Mouse (Mus musculus): ENCODE results near the gene Notch2. TPM values are rescaled to one million over a fixed set of nuclear protein-coding genes. Genes with fewer than 3 reads are reported as not detected.
A peak's percentile ranks its signal among the peaks of the same experiment; 100 is the strongest.
"Not testable (repeated sequence)": the region's sequence is repeated elsewhere in the genome, so short reads cannot be mapped to it uniquely, and the experiment has no call there.

Gene Notch2
- total RNA-seq, 2 experiments from 2014 or later: 38.5 to 40.1 TPM

DNA sequence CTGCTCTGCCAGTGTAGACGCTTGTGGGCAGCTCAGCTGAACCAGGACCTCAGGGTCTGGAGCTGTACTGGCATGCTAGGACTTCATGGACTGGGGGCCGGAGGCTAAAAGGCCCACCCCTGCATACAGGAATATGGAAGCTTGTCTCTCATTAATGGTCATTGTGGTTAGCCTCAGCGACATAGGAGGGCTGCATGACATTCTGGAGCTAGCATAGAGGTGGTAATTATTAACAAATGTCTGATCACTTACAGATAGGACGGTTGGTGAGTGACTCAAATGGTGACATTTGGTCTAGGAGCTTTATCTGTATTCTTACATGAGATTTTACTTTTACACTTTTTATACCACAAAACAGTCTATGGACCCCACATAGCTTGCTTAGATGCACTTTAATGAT, 92.8 kb downstream of the Notch2 start:
- DNase-seq: no peak

DNA sequence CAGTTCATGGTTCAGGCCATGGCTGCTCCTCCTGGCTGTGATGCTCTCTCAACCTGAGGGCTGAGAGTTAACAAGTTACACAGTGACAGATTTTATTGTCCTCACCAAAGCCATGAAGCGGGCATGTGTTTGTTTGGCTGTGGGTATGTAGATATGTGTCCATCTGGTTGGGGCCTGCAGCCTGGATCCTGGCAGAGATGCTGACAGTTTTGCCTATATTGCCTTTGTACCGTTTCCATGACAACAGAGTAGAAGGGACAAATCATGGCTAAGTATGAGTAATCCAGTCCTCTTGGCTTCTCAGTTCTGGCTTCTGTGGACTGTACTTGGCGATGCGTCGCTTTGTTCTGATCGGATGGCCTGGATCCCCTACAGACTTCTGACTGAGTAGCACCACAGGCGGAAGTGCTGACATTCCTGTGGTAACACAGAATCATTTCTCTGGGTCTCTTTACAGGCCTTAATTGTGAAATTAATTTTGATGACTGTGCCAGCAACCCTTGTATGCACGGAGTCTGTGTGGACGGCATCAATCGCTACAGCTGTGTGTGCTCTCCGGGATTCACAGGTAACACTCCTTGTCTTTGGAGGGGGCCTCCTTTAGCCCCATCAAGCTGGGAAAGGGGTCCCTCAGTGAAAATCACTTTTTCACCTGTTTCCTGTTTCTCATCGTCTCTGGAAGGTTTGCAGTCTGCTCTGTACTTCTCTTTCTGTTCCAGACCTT, 93.4 kb downstream of the Notch2 start:
- DNase-seq: peak; percentile 36

DNA sequence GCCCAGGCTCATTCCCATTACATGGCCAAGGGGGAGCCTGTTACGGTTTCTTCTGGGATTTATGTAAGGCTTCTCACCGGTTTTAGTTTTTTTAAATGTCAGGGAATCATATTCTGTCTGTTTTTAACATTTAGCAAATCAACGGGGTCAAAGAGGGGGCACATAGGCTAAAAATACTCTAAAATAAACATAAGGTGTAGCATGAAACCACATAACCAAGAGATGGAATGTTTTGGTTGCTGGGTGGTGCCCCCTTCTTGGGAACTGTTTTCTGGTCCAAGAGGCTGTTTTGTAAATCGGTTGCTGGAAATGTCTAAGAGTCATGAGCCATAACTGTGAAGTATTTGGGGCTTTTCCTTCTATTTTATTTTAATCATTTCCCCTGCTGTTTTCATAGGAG, 95.1 kb downstream of the Notch2 start:
- no peak for DNase-seq

DNA sequence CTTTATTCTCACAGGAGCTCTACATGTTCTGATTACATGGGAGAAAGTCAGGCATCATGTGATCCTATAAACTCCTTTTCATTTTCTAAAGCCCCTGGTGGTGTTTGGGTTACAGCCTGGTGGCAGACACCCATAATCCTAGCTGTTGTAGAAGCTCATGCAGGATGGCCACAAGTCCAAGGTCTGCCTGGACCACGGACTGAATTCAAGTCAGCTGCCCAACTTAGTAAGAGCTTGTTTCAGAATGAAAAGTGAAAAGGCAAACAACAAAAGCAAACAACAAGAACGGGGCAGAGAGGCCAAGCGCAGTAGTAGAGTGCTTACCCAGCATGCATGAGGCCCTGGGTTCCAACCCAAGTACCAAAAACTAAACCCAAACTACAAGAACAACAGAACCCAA, 95.5 kb downstream of the Notch2 start:
- DNase-seq: no peak

DNA sequence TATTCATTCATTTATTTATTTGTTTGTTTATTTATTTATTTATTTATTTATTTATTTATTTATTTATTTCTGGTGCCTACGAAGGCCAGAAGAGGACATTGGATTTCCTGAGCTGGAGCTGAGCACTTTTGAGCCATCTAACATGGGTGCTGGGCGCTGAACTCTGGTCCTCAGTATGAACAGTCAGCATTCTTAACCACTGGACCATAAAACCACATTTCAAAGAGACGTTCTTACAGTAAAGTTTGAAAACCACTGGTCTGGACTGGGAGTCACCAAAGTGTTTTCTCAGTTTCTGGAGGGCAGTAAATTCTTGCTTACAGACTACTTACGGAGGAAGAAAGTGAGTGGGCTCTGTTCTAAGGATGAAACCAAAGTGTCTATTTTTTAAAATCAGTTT, 97.3 kb downstream of the Notch2 start:
- DNase-seq: no peak

- DNase-seq: no peak
Observed at GRCm38 (mm10) chr3:98118252-98118651, 104.9 kb downstream of the Notch2 start.

DNA sequence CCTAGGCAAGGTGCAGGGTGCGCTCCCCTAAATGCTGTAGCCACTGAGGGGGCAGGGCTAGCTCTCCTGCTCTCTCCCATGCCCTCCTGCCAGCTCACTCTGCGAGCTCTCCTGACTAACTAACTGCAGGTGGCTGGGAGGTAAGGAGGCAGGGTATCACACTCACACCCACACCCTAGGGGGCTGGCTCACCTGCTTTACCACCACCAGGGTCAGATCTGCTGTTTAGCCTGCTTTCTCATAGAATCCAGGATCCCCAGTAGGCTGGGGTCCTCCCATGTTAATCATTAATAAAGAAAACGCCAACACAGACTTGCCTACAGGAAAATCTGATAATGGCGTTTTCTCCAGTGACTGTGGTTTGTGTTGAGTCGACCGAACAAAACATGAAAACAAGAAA, 106.0 kb downstream of the Notch2 start:
- DNase-seq: no peak

DNA sequence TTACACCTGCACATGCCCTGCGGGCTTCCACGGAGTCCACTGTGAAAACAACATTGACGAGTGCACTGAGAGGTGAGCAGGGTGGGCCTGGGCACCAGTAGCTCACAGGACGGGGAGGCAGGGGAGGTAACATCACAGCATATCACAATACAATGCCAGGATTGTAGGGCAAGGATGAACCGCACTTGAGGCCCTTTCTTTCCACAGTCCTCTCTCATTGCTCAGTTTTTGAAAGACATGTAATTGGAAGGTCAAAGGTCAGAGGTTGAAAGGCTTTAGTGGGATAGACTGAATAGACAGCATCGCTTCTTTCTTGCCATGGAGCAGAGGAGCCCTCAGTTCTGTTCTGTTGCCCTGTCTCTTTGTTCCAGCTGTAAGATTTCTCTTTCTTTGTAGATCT, 107.6 kb downstream of the Notch2 start:
- DNase-seq: no peak

GRCm38 (mm10) chr3:98127775-98128174, 114.4 kb downstream of the Notch2 start:
- DNase-seq: no peak

- no peak for DNase-seq
Observed at GRCm38 (mm10) chr3:98128716-98129115, 115.4 kb downstream of the Notch2 start.

- not testable (repeated sequence) for DNase-seq
Observed at GRCm38 (mm10) chr3:98132140-98132539, 118.8 kb downstream of the Notch2 start.

GRCm38 (mm10) chr3:98132636-98133035, 119.3 kb downstream of the Notch2 start:
- no peak for DNase-seq

- DNase-seq: no peak
Observed at GRCm38 (mm10) chr3:98141456-98141855, 128.1 kb downstream of the Notch2 start.

GRCm38 (mm10) chr3:98142862-98143261, 129.5 kb downstream of the Notch2 start:
- no peak for DNase-seq

- DNase-seq: no peak
Observed at GRCm38 (mm10) chr3:98145204-98145603, 131.9 kb downstream of the Notch2 start.

- DNase-seq: peak; percentile 5
Observed at GRCm38 (mm10) chr3:98146471-98147410, 133.4 kb downstream of the Notch2 start.

GRCm38 (mm10) chr3:98147706-98148105, 134.4 kb downstream of the Notch2 start:
- DNase-seq: no peak

- no peak for DNase-seq
Observed at GRCm38 (mm10) chr3:98149881-98150280, 136.6 kb downstream of the Notch2 start.

- no peak for DNase-seq
Observed at GRCm38 (mm10) chr3:98151016-98151415, 137.7 kb downstream of the Notch2 start.

DNA sequence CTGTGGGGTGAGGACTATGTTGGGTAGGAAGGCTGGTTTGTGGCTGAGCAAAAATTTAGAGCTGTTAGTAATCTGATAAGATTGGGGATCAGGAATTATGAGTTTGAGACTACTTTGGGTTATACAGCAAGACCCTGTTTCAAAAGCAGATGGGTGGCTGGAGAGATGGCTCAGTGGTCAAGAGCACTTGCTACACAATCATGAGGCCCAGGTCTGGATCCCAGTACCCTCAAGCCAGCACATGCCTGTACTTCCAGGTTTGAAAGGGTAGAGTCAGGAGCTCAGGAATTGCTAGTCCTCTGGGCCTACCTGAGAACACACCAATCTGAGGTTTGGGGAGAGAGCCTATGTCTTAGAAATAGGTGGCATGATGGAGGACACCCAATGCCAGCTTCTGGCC, 140.1 kb downstream of the Notch2 start:
- DNase-seq: no peak

DNA sequence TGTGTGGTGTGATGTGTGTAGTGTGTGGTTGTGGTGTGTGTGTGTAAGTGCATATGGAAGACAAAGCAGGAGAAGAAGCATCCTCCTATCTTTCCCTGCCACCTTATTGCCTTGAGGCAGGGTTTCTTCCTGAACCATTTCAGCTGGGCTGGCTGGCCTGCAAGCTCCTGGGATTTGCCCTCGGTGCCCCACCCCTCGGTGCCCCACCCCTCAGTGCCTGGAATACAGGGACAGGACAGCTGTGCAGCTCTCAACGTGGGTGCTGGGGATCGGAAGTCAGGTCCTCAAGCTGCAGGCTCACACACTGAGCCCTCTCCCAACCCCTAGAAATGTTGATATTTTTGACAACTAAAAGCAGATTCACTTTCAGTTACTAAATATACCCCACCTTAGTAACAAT, 142.8 kb downstream of the Notch2 start:
- no peak for DNase-seq

DNA sequence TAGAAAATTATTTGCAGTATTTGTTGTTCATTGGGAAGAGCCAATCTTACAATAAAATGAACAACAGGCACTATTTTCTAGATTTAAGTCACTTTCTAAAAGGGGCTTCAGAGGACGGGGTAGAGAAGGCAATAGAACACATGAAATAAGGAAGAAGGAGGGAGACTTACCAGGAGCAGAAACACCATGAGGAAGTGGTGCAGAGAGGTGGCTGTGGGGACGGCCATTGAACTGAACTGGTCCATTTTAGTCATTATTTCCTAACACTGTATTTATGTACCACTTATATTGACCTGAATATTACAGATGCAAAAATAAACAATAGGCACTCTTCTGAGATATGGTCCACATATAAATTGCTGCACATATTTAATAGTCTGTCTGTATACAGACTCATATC, 143.7 kb downstream of the Notch2 start:
- DNase-seq: no peak

GRCm38 (mm10) chr3:98157585-98157984, 144.3 kb downstream of the Notch2 start:
- no peak for DNase-seq

- DNase-seq: no peak
Observed at GRCm38 (mm10) chr3:98158646-98159045, 145.3 kb downstream of the Notch2 start.
